Comparison of ENCODE assay signal across 8 mouse cellular contexts in genomic region chr4:62518416-62519121, GRCm38 (mm10). TPM values are rescaled to one million over a fixed set of nuclear protein-coding genes. Genes with fewer than 3 reads are reported as not detected.
A peak's percentile ranks its signal among the peaks of the same experiment; 100 is the strongest.
DNase-seq lines count a peak whose midpoint lies in the region; ATAC-seq lines count a peak whose summit lies in the region.

No protein-coding gene starts in this region.

- peak; percentile 42 to 54 for DNase-seq in spleen, postnatal 10 days (ENCODE audit: low spot score in 2 of 2)
- DNase-seq in spleen, adult 12 weeks (ENCODE audit: low spot score): no peak
- DNase-seq in cerebellum, postnatal 36 days: peak; percentile 73 to 76
- DNase-seq in hindbrain, embryonic 10.5 days (ENCODE audit: low spot score): peak; percentile 16
- DNase-seq in frontal cortex, postnatal 36 days (ENCODE audit: low spot score in 2 of 2): no peak
- DNase-seq in frontal cortex, postnatal 14 days (ENCODE audit: low spot score in 2 of 2): no peak

- H3K4me1 ChIP-seq in hindbrain, embryonic 10.5 days (replicated peaks): peaks cover 48% of the 10 kb centered on the region
- peaks cover 36% of the 10 kb centered on the region for H3K4me1 ChIP-seq in limb, embryonic 12.5 days (replicated peaks)
- H3K4me1 ChIP-seq in midbrain, embryonic 15.5 days: peaks cover 23% of the 10 kb centered on the region

- H3K27me3 ChIP-seq in hindbrain, embryonic 10.5 days (ENCODE audit: insufficient read depth, poor library complexity, severe bottlenecking): no peaks in the 10 kb centered on the region
- no peaks in the 10 kb centered on the region for H3K27me3 ChIP-seq in limb, embryonic 12.5 days
- H3K27me3 ChIP-seq in midbrain, embryonic 15.5 days (replicated peaks): no peaks in the 10 kb centered on the region

- H3K4me3 ChIP-seq in hindbrain, embryonic 10.5 days: peak overlapping the region; percentile 77
- H3K4me3 ChIP-seq in limb, embryonic 12.5 days (replicated peaks): peak overlapping the region; percentile 73
- H3K4me3 ChIP-seq in midbrain, embryonic 15.5 days: peak overlapping the region; percentile 82

- H3K9ac ChIP-seq in limb, embryonic 12.5 days (replicated peaks): peak overlapping the region; percentile 78
- peak overlapping the region; percentile 91 for H3K9ac ChIP-seq in midbrain, embryonic 15.5 days

- ATAC-seq in limb, embryonic 12.5 days (ENCODE audit: insufficient number of reproducible peaks, insufficient read depth, low FRiP score, low TSS enrichment, low read depth): peak; percentile 10; the same call in 1 of the 2 replicates
- ATAC-seq in midbrain, embryonic 15.5 days (replicated peaks): 0 out of 2 replicates have a peak, but pooled peaks have one; percentile 6

- peak overlapping the region; percentile 68 for H3K4me2 ChIP-seq in limb, embryonic 12.5 days
- peak overlapping the region; percentile 79 for H3K4me2 ChIP-seq in midbrain, embryonic 15.5 days

- H3K36me3 ChIP-seq in hindbrain, embryonic 10.5 days: peaks cover 22% of the 10 kb centered on the region
- H3K36me3 ChIP-seq in limb, embryonic 12.5 days: peaks cover 21% of the 10 kb centered on the region
- H3K36me3 ChIP-seq in midbrain, embryonic 15.5 days (replicated peaks): peaks cover under 1% of the 10 kb centered on the region; the same call in 1 of the 2 replicates

- H3K9me3 ChIP-seq in hindbrain, embryonic 10.5 days: no peaks in the 10 kb centered on the region
- H3K9me3 ChIP-seq in limb, embryonic 12.5 days: no peaks in the 10 kb centered on the region
- H3K9me3 ChIP-seq in midbrain, embryonic 15.5 days: no peaks in the 10 kb centered on the region

- peak overlapping the region; percentile 92 for H3K27ac ChIP-seq in hindbrain, embryonic 10.5 days
- peak overlapping the region; percentile 89 for H3K27ac ChIP-seq in limb, embryonic 12.5 days
- 0 out of 2 replicates have a peak overlapping the region, but pooled peaks have one; percentile 79 for H3K27ac ChIP-seq in midbrain, embryonic 15.5 days

- WGBS in hindbrain, embryonic 10.5 days: 59% methylated on average over 13 of the region's 13 CpGs
- 51% methylated on average over 13 of the region's 13 CpGs for WGBS in limb, embryonic 12.5 days
- WGBS in midbrain, embryonic 15.5 days: 53% methylated on average over 13 of the region's 13 CpGs

RNA-seq across cellular contexts. Expression of gene Alad, which starts 1.1 kb away (rescaled TPM):
- polyA plus RNA-seq in hindbrain, embryonic 10.5 days (2016; fragmentation: Nextera tagmentation; extraction: Ambion mirVana): 114 and 123 TPM in 2 replicates
- polyA plus RNA-seq in limb, embryonic 12.5 days (2016; fragmentation: Nextera tagmentation; extraction: Ambion mirVana): 75.9 and 80.4 TPM in 2 replicates
- 71.2 and 72.1 TPM in 2 replicates for polyA plus RNA-seq in midbrain, embryonic 15.5 days (2015; fragmentation: Nextera tagmentation; extraction: Ambion mirVana)

RNA-seq across cellular contexts. Expression of gene Pole3, which starts 6.3 kb away (rescaled TPM):
- 124 and 125 TPM in 2 replicates for polyA plus RNA-seq in hindbrain, embryonic 10.5 days (2016; fragmentation: Nextera tagmentation; extraction: Ambion mirVana)
- polyA plus RNA-seq in limb, embryonic 12.5 days (2016; fragmentation: Nextera tagmentation; extraction: Ambion mirVana): 95.3 and 96.9 TPM in 2 replicates
- polyA plus RNA-seq in midbrain, embryonic 15.5 days (2015; fragmentation: Nextera tagmentation; extraction: Ambion mirVana): 58.9 and 62.2 TPM in 2 replicates

RNA-seq across cellular contexts. Expression of gene 4933430I17Rik, which starts 6.6 kb away (rescaled TPM):
- 1.2 and 1.5 TPM in 2 replicates for polyA plus RNA-seq in hindbrain, embryonic 10.5 days (2016; fragmentation: Nextera tagmentation; extraction: Ambion mirVana)
- polyA plus RNA-seq in limb, embryonic 12.5 days (2016; fragmentation: Nextera tagmentation; extraction: Ambion mirVana): 0.73 and 0.93 TPM in 2 replicates
- 0.52 and 1.2 TPM in 2 replicates for polyA plus RNA-seq in midbrain, embryonic 15.5 days (2015; fragmentation: Nextera tagmentation; extraction: Ambion mirVana)

RNA-seq across cellular contexts. Expression of gene Hdhd3, which starts 15.3 kb away (rescaled TPM):
- 9.8 and 14.1 TPM in 2 replicates for polyA plus RNA-seq in hindbrain, embryonic 10.5 days (2016; fragmentation: Nextera tagmentation; extraction: Ambion mirVana)
- 13.2 and 13.4 TPM in 2 replicates for polyA plus RNA-seq in limb, embryonic 12.5 days (2016; fragmentation: Nextera tagmentation; extraction: Ambion mirVana)
- 12.7 and 14.5 TPM in 2 replicates for polyA plus RNA-seq in midbrain, embryonic 15.5 days (2015; fragmentation: Nextera tagmentation; extraction: Ambion mirVana)

RNA-seq across cellular contexts. Expression of gene Bspry, which starts 38.7 kb away (rescaled TPM):
- 0.78 and 1.9 TPM in 2 replicates for polyA plus RNA-seq in hindbrain, embryonic 10.5 days (2016; fragmentation: Nextera tagmentation; extraction: Ambion mirVana)
- 1.1 and 1.5 TPM in 2 replicates for polyA plus RNA-seq in limb, embryonic 12.5 days (2016; fragmentation: Nextera tagmentation; extraction: Ambion mirVana)
- polyA plus RNA-seq in midbrain, embryonic 15.5 days (2015; fragmentation: Nextera tagmentation; extraction: Ambion mirVana): 0.60 and 1.0 TPM in 2 replicates

Comparison
In these comparisons a context has a peak if more than half of its experiments do, and no peak if none do; other contexts are left out.
1. DNase-seq: peak in spleen, postnatal 10 days (2 of 2), cerebellum, postnatal 36 days (2 of 2) and hindbrain, embryonic 10.5 days (single experiment); none in spleen, adult 12 weeks (single experiment), frontal cortex, postnatal 36 days (0 of 2) and frontal cortex, postnatal 14 days (0 of 2).
2. Peak in every context shown above with its lines, with median percentiles within 50 percentile points of each other: H3K27ac ChIP-seq and H3K4me3 ChIP-seq.